Mouse (Mus musculus) ES-Bruce4 (cell line): ENCODE data around the gene Pik3r3. TPM values are rescaled to one million over a fixed set of nuclear protein-coding genes. Genes with fewer than 3 reads are reported as not detected.

Source experiments
- H3K27ac ChIP-seq: 2 replicates; pipeline ENCODE4 v1.5.1; 2012; ENCODE audit warnings: low read length, inconsistent platforms; ENCODE audit not compliant: insufficient read depth
- H3K27me3 ChIP-seq: 2 replicates; pipeline ENCODE4 v1.6.1; 2012; ENCODE audit warnings: mild to moderate bottlenecking, low read length, inconsistent platforms; ENCODE audit not compliant: control insufficient read depth, poor library complexity, insufficient read depth, severe bottlenecking
- H3K36me3 ChIP-seq: 2 replicates; pipeline ENCODE4 v1.6.1; 2012; ENCODE audit warnings: inconsistent platforms, mild to moderate bottlenecking, low read length, moderate library complexity; ENCODE audit not compliant: control insufficient read depth, poor library complexity, insufficient read depth, severe bottlenecking
- H3K4me1 ChIP-seq: one replicate; pipeline ENCODE4 v1.8.1; 2011; ENCODE audit warnings: low read length; ENCODE audit not compliant: control insufficient read depth, insufficient read depth
- H3K4me3 ChIP-seq: 2 replicates; pipeline ENCODE4 v1.5.1; 2011; ENCODE audit warnings: low read depth, mild to moderate bottlenecking, low read length
- H3K9ac ChIP-seq: 2 replicates; pipeline ENCODE4 v1.6.1; 2012; ENCODE audit warnings: low read depth, mild to moderate bottlenecking, inconsistent platforms; ENCODE audit not compliant: poor library complexity, severe bottlenecking
- H3K9me3 ChIP-seq: replicated peaks from 2 replicates; pipeline ENCODE4 v1.6.1; 2012; ENCODE audit warnings: mild to moderate bottlenecking, low read length, inconsistent platforms; ENCODE audit not compliant: control insufficient read depth, poor library complexity, insufficient read depth, severe bottlenecking
- CTCF ChIP-seq: IDR thresholded peaks from one replicate; pipeline ENCODE4 v1.8.1; 2011; ENCODE audit warnings: low read depth, low read length
- EP300 ChIP-seq: IDR thresholded peaks from 2 replicates; pipeline ENCODE4 v1.6.1; 2011; ENCODE audit warnings: low read depth, low read length; ENCODE audit not compliant: insufficient read depth
- POLR2A ChIP-seq: IDR thresholded peaks from one replicate; pipeline ENCODE4 v1.8.1; 2011; ENCODE audit warnings: low read length; ENCODE audit not compliant: insufficient read depth
- polyA plus RNA-seq: library from polyadenylated mRNA; stranded (reverse); fragments of >200 nt; gene quantifications from 2 replicates; pipeline ENCODE4 v1.2.4, GENCODE M21; 2011; ENCODE audit warnings: low read depth; ENCODE audit not compliant: missing spikeins, insufficient read depth, insufficient read length

The Pik3r3 gene
- polyA plus RNA-seq, 1 experiment = 4.5 TPM

DNA sequence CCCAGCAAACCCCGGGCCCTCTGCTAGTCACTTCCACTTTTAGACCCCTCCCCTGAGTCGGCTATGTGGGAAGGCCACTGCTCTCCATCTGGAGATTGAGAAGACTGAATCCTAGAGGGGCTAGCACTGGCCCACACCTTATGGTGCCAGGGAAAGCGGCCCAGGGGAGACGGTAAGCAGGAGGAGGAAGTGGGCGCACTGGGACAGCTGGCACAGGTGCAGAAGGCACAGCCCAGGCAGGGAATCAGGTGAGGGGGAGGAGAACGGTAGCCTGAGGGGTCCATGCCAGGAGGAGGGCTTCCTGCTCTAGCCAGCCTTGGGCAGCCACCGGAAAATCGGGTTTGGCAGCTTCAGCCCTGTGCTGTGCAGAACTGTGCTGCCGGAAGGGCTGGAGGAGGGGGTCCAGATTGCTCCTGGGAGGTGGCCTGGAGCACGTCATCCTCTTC, 44.9 kb upstream of the Pik3r3 start:
- H3K9ac ChIP-seq = peak overlapping the region; percentile 33
- TF ChIP-seq POLR2A (no peak), CTCF (no peak), EP300 (peak; percentile 49; the same call in 1 of the 2 replicates)
- peak overlapping the region; percentile 86 for H3K27ac ChIP-seq

DNA sequence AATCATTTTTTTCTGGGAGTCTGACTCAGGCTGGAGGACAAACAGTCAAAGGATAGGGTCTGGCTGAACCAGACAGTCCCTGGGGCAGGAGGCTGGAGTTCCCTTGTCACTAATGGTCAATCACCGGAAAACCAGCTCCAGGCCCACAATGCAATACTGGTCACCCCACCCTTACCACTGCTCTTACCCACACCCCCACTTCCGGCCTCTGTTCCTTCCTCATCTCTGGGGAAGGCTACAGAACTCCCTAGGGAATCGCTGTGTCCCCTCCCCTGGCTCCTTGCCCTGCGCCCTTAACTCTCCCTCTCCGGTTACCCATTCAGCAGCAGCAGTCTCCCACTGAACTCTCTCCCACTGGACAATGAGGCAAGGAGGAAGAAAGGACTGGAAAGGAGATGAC, 44.3 kb upstream of the Pik3r3 start:
- Histone ChIP-seq H3K4me3 (peak overlapping the region; percentile 53), H3K9me3 (no peaks in the 10 kb centered on the region), H3K4me1 (peaks cover 2% of the 10 kb centered on the region), H3K27ac (peak overlapping the region; percentile 86), H3K9ac (peak overlapping the region; percentile 33), H3K27me3 (no peaks in the 10 kb centered on the region), H3K36me3 (no peaks in the 10 kb centered on the region)
- no peak for TF ChIP-seq CTCF
- TF ChIP-seq EP300 = 0 out of 2 replicates have a peak, but pooled peaks have one; percentile 34

More for the DNA sequence above, 44.9 kb upstream of the Pik3r3 start:
- Histone ChIP-seq H3K4me1 (peaks cover 2% of the 10 kb centered on the region), H3K36me3 (no peaks in the 10 kb centered on the region), H3K4me3 (peak overlapping the region; percentile 70), H3K9me3 (no peaks in the 10 kb centered on the region), H3K27me3 (no peaks in the 10 kb centered on the region)

DNA sequence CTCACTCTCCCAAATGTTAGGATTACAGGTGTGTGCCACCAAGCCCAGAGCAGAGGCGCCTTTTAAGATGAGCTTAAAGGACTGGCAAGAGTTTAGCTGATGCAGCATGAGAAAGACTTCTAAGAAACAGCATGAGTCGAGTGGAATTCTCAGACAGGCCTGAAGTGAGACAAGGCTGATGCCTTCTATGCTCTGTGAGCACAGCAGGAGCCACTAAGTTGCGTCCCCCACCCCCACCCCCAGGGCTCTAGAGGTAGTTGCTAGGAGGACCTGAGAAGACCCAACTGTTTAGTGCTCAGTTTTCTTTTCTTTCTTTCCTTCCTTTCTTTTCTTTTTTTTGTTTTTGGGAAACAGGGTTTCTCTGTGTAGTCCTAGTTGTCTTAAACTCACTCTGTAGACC, 39.3 kb upstream of the Pik3r3 start:
- no peak overlapping the region for H3K4me3 ChIP-seq
- no peak overlapping the region for H3K27ac ChIP-seq
- TF ChIP-seq CTCF (no peak), EP300 (no peak), POLR2A (no peak)
- no peaks in the 10 kb centered on the region for H3K36me3 ChIP-seq
- H3K27me3 ChIP-seq = no peaks in the 10 kb centered on the region
- H3K9me3 ChIP-seq = no peaks in the 10 kb centered on the region
- no peaks in the 10 kb centered on the region for H3K4me1 ChIP-seq
- no peak overlapping the region for H3K9ac ChIP-seq

DNA sequence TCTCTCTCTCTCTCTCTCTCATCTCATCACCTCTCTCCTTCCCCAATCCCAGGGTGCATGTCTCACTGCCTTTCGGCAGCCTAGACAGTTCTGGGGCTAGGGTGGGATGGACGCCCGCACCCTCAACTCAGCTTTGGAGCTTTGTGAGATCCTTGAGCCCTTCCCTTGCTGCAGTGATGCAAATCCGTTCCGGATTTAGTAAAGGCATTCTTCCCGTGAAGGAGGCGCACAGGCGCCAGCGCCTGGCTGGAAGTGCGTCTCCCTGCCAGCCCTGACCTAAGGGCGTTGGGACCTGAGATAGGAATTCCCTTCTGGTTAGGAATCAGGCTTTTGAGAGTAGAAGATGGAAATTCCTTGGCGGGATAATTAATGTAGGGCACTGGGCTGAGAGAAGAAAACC, 38.7 kb upstream of the Pik3r3 start:
- Histone ChIP-seq H3K9ac (peak overlapping the region; percentile 44), H3K4me1 (no peaks in the 10 kb centered on the region), H3K36me3 (no peaks in the 10 kb centered on the region), H3K9me3 (no peaks in the 10 kb centered on the region), H3K27ac (0 out of 2 replicates have a peak overlapping the region, but pooled peaks have one; percentile 34), H3K4me3 (peak overlapping the region; percentile 13), H3K27me3 (no peaks in the 10 kb centered on the region)
- TF ChIP-seq CTCF (no peak), POLR2A (peak; percentile 53)

DNA sequence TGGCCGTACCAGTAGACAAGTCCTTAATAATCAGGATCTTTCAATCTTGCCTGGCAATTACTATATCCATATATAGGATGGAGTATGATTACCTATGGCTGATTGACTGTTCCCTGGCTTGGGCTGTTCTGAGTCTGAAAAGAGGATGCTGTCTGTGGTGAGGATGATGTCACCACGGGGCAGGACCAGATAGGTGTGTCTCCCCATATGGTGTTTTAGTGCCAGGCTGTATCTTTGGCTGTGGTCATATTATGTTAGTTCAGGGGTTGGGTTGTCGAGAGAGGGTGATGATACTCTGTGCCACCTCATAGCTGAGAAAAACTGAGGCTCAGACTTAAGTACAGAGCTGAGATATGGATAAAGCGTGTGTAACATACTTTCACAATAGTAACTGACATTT, 36.3 kb upstream of the Pik3r3 start:
- Histone ChIP-seq H3K27ac (no peak overlapping the region), H3K4me3 (no peak overlapping the region), H3K27me3 (no peaks in the 10 kb centered on the region), H3K9ac (no peak overlapping the region), H3K4me1 (no peaks in the 10 kb centered on the region), H3K9me3 (no peaks in the 10 kb centered on the region), H3K36me3 (no peaks in the 10 kb centered on the region)
- TF ChIP-seq EP300 (no peak), POLR2A (no peak), CTCF (no peak)

DNA sequence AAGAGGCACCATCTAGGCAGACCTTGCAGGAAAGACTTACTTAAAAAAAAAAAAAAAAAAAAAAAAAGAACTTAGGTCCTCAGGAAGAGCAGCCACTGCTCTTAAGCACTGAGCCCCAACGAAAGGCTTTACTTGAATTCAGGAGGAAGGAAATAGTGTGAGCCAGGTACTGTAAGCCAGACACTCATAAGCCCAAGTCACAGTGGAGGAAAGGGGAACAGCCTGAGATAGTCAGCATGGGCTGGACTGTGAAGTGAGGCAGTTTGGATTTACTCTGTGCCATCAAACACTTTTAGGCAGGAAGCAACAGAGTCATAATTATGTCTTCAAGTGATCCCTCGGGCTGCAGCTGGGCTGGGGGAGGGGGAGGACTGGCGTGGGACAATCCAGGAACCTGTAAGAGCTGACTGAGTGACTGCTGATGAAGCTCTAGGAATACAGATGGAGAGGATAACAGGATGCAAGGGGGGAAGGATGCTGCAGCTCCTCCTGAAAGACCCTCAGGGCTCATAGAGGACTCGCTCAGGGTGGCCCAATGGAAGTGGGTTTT, 29.1 kb upstream of the Pik3r3 start:
- H3K4me1 ChIP-seq = no peaks in the 10 kb centered on the region
- H3K4me3 ChIP-seq = no peak overlapping the region
- no peaks in the 10 kb centered on the region for H3K9me3 ChIP-seq
- no peak overlapping the region for H3K9ac ChIP-seq
- H3K27me3 ChIP-seq = no peaks in the 10 kb centered on the region
- no peak for TF ChIP-seq EP300
- H3K36me3 ChIP-seq = no peaks in the 10 kb centered on the region
- no peak overlapping the region for H3K27ac ChIP-seq
